Mouse (Mus musculus): ENCODE measurements around the gene Sim2. TPM values are rescaled to one million over a fixed set of nuclear protein-coding genes. Genes with fewer than 3 reads are reported as not detected.

The Sim2 gene
- polyA plus RNA-seq, 1 experiment = not detected

DNA sequence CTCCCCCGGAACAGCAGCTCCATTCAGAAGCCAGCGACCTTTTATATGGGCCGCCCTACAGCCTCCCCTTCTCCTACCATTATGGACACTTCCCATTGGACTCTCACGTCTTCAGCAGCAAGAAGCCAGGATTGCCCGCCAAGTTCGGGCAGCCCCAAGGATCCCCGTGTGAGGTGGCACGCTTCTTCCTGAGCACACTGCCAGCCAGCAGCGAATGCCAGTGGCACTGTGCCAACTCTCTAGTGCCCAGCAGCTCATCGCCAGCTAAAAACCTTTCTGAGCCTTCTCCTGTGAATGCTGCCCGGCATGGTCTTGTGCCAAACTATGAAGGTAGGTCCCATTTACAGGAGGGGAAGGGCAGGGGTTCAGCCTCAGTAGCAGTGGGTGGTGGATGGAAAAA, 38.5 kb downstream of the Sim2 start:
- H3K9me3 ChIP-seq (replicated peaks; ENCODE audit: control insufficient read depth, insufficient read depth, low read length, poor library complexity, severe bottlenecking) = no peaks in the 10 kb centered on the region
- H3K4me3 ChIP-seq (ENCODE audit: low read depth, low read length) = no peak overlapping the region
- no peaks in the 10 kb centered on the region for H3K4me1 ChIP-seq (ENCODE audit: control insufficient read depth, insufficient read depth, low read length)
- no peak overlapping the region for H3K9ac ChIP-seq (ENCODE audit: low read depth, poor library complexity, severe bottlenecking)
- peaks cover 10% of the 10 kb centered on the region for H3K27me3 ChIP-seq (ENCODE audit: control insufficient read depth, insufficient read depth, low read length, poor library complexity, severe bottlenecking)
- H3K36me3 ChIP-seq (ENCODE audit: control insufficient read depth, insufficient read depth, low read length, poor library complexity, severe bottlenecking) = no peaks in the 10 kb centered on the region
- H3K27ac ChIP-seq (ENCODE audit: insufficient read depth, low read length) = no peak overlapping the region
- TF ChIP-seq EP300 (IDR thresholded peaks at IDR 0.05; ENCODE audit: insufficient read depth, low read depth, low read length) (no peak), CTCF (IDR thresholded peaks at IDR 0.05; ENCODE audit: low read depth, low read length) (no peak), POLR2A (IDR thresholded peaks at IDR 0.05; ENCODE audit: insufficient read depth, low read length) (no peak)

DNA sequence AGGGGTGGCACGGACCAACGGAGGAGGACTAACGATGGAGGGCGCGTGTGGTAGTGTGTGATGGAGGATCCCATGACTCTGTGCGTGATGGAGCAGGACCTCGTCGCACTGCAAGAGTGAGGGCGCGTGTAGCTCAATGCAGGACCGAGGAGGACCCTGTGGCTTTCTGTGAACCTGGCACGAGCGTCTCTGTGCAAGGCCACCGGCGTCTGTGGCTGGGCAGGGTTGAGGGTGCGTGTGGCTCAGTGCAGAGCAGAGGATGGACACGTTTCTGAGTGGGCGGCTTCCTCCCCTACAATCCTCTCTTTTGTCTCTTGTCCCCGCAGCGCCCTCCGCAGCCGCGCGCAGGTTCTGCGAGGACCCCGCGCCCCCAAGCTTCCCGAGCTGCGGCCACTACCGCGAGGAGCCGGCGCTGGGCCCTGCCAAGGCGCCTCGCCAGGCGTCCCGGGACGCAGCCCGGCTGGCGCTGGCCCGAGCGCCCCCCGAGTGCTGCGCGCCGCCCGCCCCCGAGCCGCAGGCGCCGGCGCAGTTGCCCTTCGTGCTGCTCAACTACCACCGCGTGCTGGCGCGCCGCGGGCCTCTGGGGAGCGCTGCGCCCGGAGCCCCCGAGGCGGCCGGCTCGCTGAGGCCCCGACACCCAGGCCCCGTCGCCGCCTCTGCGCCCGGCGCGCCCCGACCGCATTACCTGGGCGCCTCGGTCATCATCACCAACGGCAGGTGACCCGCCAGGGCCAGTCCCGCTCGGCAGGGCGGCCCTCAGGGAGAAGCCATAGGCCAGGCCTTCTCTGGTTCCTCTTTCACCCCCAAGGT, 40.6 kb downstream of the Sim2 start:
- no peaks in the 10 kb centered on the region for H3K9me3 ChIP-seq (replicated peaks; ENCODE audit: control insufficient read depth, insufficient read depth, low read length, poor library complexity, severe bottlenecking)
- no peak for TF ChIP-seq POLR2A (IDR thresholded peaks at IDR 0.05; ENCODE audit: insufficient read depth, low read length)
- no peak for TF ChIP-seq CTCF (IDR thresholded peaks at IDR 0.05; ENCODE audit: low read depth, low read length)
- TF ChIP-seq EP300 (IDR thresholded peaks at IDR 0.05; ENCODE audit: insufficient read depth, low read depth, low read length) = no peak
- H3K36me3 ChIP-seq (ENCODE audit: control insufficient read depth, insufficient read depth, low read length, poor library complexity, severe bottlenecking) = no peaks in the 10 kb centered on the region
- no peaks in the 10 kb centered on the region for H3K4me1 ChIP-seq (ENCODE audit: control insufficient read depth, insufficient read depth, low read length)
- H3K27ac ChIP-seq (ENCODE audit: insufficient read depth, low read length) = no peak overlapping the region
- H3K4me3 ChIP-seq (ENCODE audit: low read depth, low read length) = peak overlapping the region; percentile 60
- peak overlapping the region; percentile 57 for H3K9ac ChIP-seq (ENCODE audit: low read depth, poor library complexity, severe bottlenecking)
- peaks cover 10% of the 10 kb centered on the region for H3K27me3 ChIP-seq (ENCODE audit: control insufficient read depth, insufficient read depth, low read length, poor library complexity, severe bottlenecking)

- no peak overlapping the region for H3K27ac ChIP-seq (ENCODE audit: insufficient read depth, low read length)
- no peak overlapping the region for H3K4me3 ChIP-seq (ENCODE audit: low read depth, low read length)
- no peaks in the 10 kb centered on the region for H3K36me3 ChIP-seq (ENCODE audit: control insufficient read depth, insufficient read depth, low read length, poor library complexity, severe bottlenecking)
Measured at GRCm38 (mm10) chr16:94126200-94126599, 41.5 kb downstream of the Sim2 start.

DNA sequence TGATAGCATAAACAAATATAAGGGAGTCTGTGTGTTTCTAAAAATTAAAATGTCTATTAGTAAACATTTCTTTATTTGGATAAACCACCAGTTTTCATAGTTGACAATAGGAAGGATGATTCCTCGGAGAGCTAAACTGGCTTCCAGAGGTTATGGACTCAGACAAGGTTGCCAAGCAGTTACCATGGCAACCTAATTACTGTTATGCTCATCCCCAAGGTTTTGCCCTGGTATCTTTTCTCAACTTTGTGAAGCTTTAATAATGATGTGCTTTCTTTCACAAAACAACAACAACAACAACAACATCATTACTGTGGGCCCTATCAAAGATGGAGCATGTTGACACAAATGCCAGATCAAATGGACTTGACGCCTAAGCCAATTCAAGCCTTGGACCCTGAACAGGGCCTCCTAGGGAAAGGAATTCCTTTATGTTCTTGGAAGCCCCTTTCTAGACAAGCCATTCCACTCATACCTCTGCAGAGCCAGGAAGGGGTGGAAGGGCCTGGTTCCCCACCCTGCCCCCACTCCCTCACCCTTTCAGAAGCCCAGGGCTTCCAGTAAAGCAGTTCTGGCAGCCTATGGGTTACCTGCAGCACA, 43.6 kb downstream of the Sim2 start:
- no peaks in the 10 kb centered on the region for H3K4me1 ChIP-seq (ENCODE audit: control insufficient read depth, insufficient read depth, low read length)
- H3K27me3 ChIP-seq (ENCODE audit: control insufficient read depth, insufficient read depth, low read length, poor library complexity, severe bottlenecking) = peaks cover 10% of the 10 kb centered on the region
- TF ChIP-seq POLR2A (IDR thresholded peaks at IDR 0.05; ENCODE audit: insufficient read depth, low read length) = no peak
- no peak for TF ChIP-seq CTCF (IDR thresholded peaks at IDR 0.05; ENCODE audit: low read depth, low read length)
- TF ChIP-seq EP300 (IDR thresholded peaks at IDR 0.05; ENCODE audit: insufficient read depth, low read depth, low read length) = no peak
- H3K27ac ChIP-seq (ENCODE audit: insufficient read depth, low read length) = no peak overlapping the region
- no peaks in the 10 kb centered on the region for H3K36me3 ChIP-seq (ENCODE audit: control insufficient read depth, insufficient read depth, low read length, poor library complexity, severe bottlenecking)
- no peak overlapping the region for H3K9ac ChIP-seq (ENCODE audit: low read depth, poor library complexity, severe bottlenecking)
- no peaks in the 10 kb centered on the region for H3K9me3 ChIP-seq (replicated peaks; ENCODE audit: control insufficient read depth, insufficient read depth, low read length, poor library complexity, severe bottlenecking)
- no peak overlapping the region for H3K4me3 ChIP-seq (ENCODE audit: low read depth, low read length)

More at GRCm38 (mm10) chr16:94126200-94126599, 41.5 kb downstream of the Sim2 start:
- Histone ChIP-seq H3K27me3 (ENCODE audit: control insufficient read depth, insufficient read depth, low read length, poor library complexity, severe bottlenecking) (peaks cover 10% of the 10 kb centered on the region), H3K9me3 (replicated peaks; ENCODE audit: control insufficient read depth, insufficient read depth, low read length, poor library complexity, severe bottlenecking) (no peaks in the 10 kb centered on the region), H3K4me1 (ENCODE audit: control insufficient read depth, insufficient read depth, low read length) (no peaks in the 10 kb centered on the region), H3K9ac (ENCODE audit: low read depth, poor library complexity, severe bottlenecking) (no peak overlapping the region)
- TF ChIP-seq POLR2A (IDR thresholded peaks at IDR 0.05; ENCODE audit: insufficient read depth, low read length) (no peak), CTCF (IDR thresholded peaks at IDR 0.05; ENCODE audit: low read depth, low read length) (no peak), EP300 (IDR thresholded peaks at IDR 0.05; ENCODE audit: insufficient read depth, low read depth, low read length) (no peak)

- Histone ChIP-seq H3K9me3 (replicated peaks; ENCODE audit: control insufficient read depth, insufficient read depth, low read length, poor library complexity, severe bottlenecking) (no peaks in the 10 kb centered on the region), H3K27me3 (ENCODE audit: control insufficient read depth, insufficient read depth, low read length, poor library complexity, severe bottlenecking) (no peaks in the 10 kb centered on the region), H3K9ac (ENCODE audit: low read depth, poor library complexity, severe bottlenecking) (no peak overlapping the region), H3K4me3 (ENCODE audit: low read depth, low read length) (no peak overlapping the region), H3K27ac (ENCODE audit: insufficient read depth, low read length) (no peak overlapping the region), H3K36me3 (ENCODE audit: control insufficient read depth, insufficient read depth, low read length, poor library complexity, severe bottlenecking) (no peaks in the 10 kb centered on the region), H3K4me1 (ENCODE audit: control insufficient read depth, insufficient read depth, low read length) (no peaks in the 10 kb centered on the region)
- TF ChIP-seq POLR2A (IDR thresholded peaks at IDR 0.05; ENCODE audit: insufficient read depth, low read length) (no peak), EP300 (IDR thresholded peaks at IDR 0.05; ENCODE audit: insufficient read depth, low read depth, low read length) (no peak), CTCF (IDR thresholded peaks at IDR 0.05; ENCODE audit: low read depth, low read length) (no peak)
Measured at GRCm38 (mm10) chr16:94134218-94134617, 49.5 kb downstream of the Sim2 start.

GRCm38 (mm10) chr16:94140746-94141145, 56.0 kb downstream of the Sim2 start:
- no peaks in the 10 kb centered on the region for H3K4me1 ChIP-seq (ENCODE audit: control insufficient read depth, insufficient read depth, low read length)
- no peaks in the 10 kb centered on the region for H3K27me3 ChIP-seq (ENCODE audit: control insufficient read depth, insufficient read depth, low read length, poor library complexity, severe bottlenecking)
- TF ChIP-seq POLR2A (IDR thresholded peaks at IDR 0.05; ENCODE audit: insufficient read depth, low read length) (no peak), EP300 (IDR thresholded peaks at IDR 0.05; ENCODE audit: insufficient read depth, low read depth, low read length) (no peak), CTCF (IDR thresholded peaks at IDR 0.05; ENCODE audit: low read depth, low read length) (no peak)
- H3K9ac ChIP-seq (ENCODE audit: low read depth, poor library complexity, severe bottlenecking) = no peak overlapping the region
- no peak overlapping the region for H3K27ac ChIP-seq (ENCODE audit: insufficient read depth, low read length)
- no peaks in the 10 kb centered on the region for H3K9me3 ChIP-seq (replicated peaks; ENCODE audit: control insufficient read depth, insufficient read depth, low read length, poor library complexity, severe bottlenecking)
- H3K4me3 ChIP-seq (ENCODE audit: low read depth, low read length) = no peak overlapping the region
- no peaks in the 10 kb centered on the region for H3K36me3 ChIP-seq (ENCODE audit: control insufficient read depth, insufficient read depth, low read length, poor library complexity, severe bottlenecking)
